Mouse (Mus musculus) gastrocnemius, adult 18-20 months (tissue): ENCODE measurements at regions not wholly inside any gene's neighbourhood (a gene's known extent, or its start where the extent isn't known, plus 50 kb on each side); places are given as distances from the start of the nearest gene placed in this dataset.

Experiments used
- DNase-seq: peaks from one replicate; pipeline ENCODE4 v3.0.0; 2021; ENCODE audit warnings: low spot score

GRCm38 (mm10) chr17:88255744-88256598 lies 184.5 kb upstream of the Foxn2 start:
- peak; percentile 79 for DNase-seq

GRCm38 (mm10) chr17:88256599-88257544 lies 183.6 kb upstream of the Foxn2 start:
- DNase-seq: peak; percentile 82

GRCm38 (mm10) chr17:88258361-88258796 lies 182.1 kb upstream of the Foxn2 start:
- DNase-seq: peak; percentile 46

- peak; percentile 17 for DNase-seq
These were observed 180.3 kb upstream of the Foxn2 start for GRCm38 (mm10) chr17:88260176-88260575.

GRCm38 (mm10) chr17:88260826-88261225 lies 179.7 kb upstream of the Foxn2 start:
- DNase-seq: no peak

GRCm38 (mm10) chr17:88261556-88261955 lies 179.0 kb upstream of the Foxn2 start:
- DNase-seq: no peak

GRCm38 (mm10) chr17:88262326-88263187 lies 178.0 kb upstream of the Foxn2 start:
- peak; percentile 11 for DNase-seq

- DNase-seq: no peak
These were observed 175.2 kb upstream of the Foxn2 start for GRCm38 (mm10) chr17:88265291-88265690.

- no peak for DNase-seq
These were observed 172.3 kb upstream of the Foxn2 start for GRCm38 (mm10) chr17:88268216-88268615.

GRCm38 (mm10) chr17:88268802-88269201 lies 171.7 kb upstream of the Foxn2 start:
- DNase-seq: no peak

GRCm38 (mm10) chr17:88270896-88271295 lies 169.6 kb upstream of the Foxn2 start:
- DNase-seq: no peak

- peak; percentile 22 for DNase-seq
These were observed 168.3 kb upstream of the Foxn2 start for GRCm38 (mm10) chr17:88272161-88272560.

- DNase-seq: no peak
These were observed 167.0 kb upstream of the Foxn2 start for GRCm38 (mm10) chr17:88273520-88273919.

GRCm38 (mm10) chr17:88274003-88274698 lies 166.4 kb upstream of the Foxn2 start:
- peak; percentile 29 for DNase-seq

- no peak for DNase-seq
These were observed 165.6 kb upstream of the Foxn2 start for GRCm38 (mm10) chr17:88274720-88275433.

GRCm38 (mm10) chr17:88279656-88280055 lies 160.9 kb upstream of the Foxn2 start:
- no peak for DNase-seq

GRCm38 (mm10) chr17:88282711-88283110 lies 157.8 kb upstream of the Foxn2 start:
- no peak for DNase-seq

GRCm38 (mm10) chr17:88284477-88284876 lies 156.0 kb upstream of the Foxn2 start:
- DNase-seq: no peak

- no peak for DNase-seq
These were observed 152.7 kb upstream of the Foxn2 start for GRCm38 (mm10) chr17:88287861-88288260.

GRCm38 (mm10) chr17:88297520-88297919 lies 143.0 kb upstream of the Foxn2 start:
- DNase-seq: peak; percentile 13
